Mouse (Mus musculus) naive thymus-derived CD4-positive, alpha-beta T cell, adult 2 months (primary cell): ENCODE data around the gene Gm20388.

Experiments used
- DNase-seq: peaks from one replicate; pipeline ENCODE4 v3.0.0-alpha.2; 2011; ENCODE audit warnings: low read depth

Gene Gm20388

DNA sequence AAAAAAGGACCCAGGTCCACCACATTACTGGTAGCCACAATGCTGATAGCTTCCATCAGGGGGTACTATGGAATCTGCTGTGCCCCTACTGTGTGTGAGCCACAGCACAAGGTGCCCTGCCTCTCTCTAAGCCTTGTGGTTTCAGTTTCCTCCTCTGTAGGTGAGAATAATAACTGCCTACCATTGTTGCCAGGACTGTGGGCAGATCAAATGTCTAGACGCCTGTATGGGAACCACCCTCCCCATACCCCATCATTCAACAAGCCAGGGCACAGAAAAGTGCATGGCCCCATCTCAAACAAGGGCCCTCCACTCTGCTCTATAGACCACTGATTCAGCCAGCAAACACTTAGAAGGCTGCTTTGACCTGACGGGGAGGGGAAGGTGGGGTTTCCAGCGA lies 486.1 kb downstream of the Gm20388 start:
- DNase-seq, result peak; percentile 47

DNA sequence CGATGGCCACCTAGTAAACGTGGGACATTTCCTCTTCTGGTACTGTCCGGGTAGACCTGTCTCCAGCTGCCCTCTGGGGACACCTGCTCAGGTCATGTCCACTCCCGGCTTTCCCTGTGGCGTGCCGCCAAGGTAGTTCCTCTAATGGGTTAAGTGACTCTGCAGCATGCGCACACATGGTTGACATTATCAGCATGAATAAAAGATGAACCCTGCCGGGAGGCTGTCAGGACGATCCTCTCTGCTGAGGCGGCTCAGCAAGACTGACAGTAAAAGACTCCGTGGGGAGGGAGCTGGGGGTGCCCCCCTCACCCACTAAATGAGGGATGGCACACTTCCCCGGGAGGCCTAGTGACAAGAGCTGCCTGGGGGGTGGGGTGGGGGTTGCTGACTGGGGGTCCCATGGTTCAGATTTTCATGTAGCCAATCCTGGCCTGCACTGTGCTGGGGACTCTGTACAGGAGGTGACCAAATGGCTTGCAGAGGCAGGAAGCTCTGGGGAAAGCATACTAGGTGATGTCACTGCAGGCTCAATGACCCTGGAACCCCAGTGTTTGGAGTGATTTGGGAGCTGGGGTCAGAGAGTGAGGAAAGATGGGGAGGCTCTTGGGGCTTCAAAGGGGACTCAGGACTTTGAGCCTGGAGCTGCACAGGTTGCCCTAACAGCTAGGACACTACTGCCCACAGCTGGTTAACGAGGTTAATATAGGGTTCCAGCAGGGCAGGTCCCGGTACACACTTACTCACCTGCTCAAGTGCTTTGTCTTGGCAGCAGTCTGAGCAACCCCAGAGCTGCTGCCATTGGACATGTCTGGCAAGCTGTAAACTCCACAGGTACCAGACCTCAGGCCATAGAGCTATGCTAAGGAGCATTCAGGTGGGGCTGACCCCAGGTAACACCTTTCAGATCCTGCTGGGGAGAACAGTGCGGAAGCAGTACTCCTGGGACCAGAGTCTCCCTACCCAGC lies 487.1 kb downstream of the Gm20388 start:
- DNase-seq, result no peak

- DNase-seq, result no peak
These were observed 488.7 kb downstream of the Gm20388 start for GRCm38 (mm10) chr8:120399212-120399934.

GRCm38 (mm10) chr8:120401216-120401615 lies 490.6 kb downstream of the Gm20388 start:
- DNase-seq, result no peak

DNA sequence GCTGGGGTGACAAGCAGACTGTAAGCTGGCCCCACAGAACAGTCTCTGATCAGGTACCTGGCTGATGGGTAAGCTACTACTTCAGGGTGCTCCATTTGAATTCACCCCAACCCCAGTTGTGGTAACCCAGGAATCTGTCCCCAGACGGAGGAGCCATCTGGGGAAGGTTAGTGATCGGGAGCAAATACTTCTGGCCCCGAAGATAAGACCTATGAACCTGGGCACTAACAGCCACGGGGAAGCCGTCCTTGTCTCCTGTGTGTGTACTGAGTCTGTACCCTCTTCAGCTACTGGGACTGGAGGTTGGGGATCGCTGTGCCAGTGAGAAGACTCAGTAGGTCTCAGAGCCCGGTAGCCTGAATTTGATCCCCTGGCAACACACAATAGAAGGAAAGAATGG lies 491.1 kb downstream of the Gm20388 start:
- no peak for DNase-seq

DNA sequence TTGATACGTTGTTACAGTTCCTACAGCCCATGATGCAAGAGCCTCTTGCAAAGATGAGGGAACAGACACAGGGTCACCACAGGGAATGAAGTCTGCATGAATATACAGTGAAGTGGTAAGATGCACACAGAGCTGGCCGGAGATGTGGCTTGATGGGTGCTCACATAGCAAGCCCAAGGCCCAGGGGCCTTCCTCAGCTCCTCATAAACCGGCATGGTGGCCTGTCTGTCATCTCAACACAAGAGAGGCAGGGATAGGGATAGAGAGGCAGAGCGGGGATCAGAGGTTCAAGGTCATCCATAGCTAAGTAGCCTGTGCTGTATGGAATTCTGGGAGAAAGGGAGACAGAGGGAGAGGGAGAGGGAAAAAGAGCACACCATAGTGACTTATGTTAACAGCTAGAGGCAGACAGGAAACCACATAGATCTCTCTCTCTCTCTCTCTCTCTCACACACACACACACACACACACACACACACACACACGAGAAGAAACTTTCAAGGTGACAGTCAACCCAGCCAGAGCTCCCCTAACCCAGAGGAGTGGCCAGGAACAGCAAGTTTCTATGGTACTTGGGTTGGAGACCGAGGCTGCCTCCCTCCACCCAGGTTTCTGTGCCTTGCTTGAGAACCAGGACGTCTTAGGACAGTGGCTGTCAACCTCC lies 493.1 kb downstream of the Gm20388 start:
- peak; percentile 65 for DNase-seq

DNA sequence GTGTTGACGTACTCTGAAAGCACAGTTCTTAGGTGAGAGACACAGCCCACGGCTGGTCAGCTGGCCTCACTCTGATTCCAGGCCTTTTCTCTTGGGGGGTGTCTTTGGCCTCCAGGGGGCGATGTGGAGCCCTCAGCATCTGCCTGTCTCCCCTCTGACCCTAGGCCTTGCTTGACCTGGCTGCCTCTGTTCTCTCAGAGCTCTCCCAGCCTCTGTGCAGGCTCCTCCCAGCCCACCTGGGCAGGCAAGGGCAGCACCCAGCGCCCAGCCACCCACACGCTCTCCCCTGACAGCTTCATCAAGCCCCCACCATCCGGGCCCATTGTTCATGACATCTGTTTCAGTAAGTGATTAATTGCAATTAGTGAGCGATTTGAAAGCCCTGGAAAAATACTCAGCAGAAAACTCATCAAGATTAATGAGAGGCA lies 494.0 kb downstream of the Gm20388 start:
- peak; percentile 47 for DNase-seq

GRCm38 (mm10) chr8:120406008-120406632 lies 495.5 kb downstream of the Gm20388 start:
- no peak for DNase-seq

GRCm38 (mm10) chr8:120407701-120408240 lies 497.1 kb downstream of the Gm20388 start:
- no peak for DNase-seq

DNA sequence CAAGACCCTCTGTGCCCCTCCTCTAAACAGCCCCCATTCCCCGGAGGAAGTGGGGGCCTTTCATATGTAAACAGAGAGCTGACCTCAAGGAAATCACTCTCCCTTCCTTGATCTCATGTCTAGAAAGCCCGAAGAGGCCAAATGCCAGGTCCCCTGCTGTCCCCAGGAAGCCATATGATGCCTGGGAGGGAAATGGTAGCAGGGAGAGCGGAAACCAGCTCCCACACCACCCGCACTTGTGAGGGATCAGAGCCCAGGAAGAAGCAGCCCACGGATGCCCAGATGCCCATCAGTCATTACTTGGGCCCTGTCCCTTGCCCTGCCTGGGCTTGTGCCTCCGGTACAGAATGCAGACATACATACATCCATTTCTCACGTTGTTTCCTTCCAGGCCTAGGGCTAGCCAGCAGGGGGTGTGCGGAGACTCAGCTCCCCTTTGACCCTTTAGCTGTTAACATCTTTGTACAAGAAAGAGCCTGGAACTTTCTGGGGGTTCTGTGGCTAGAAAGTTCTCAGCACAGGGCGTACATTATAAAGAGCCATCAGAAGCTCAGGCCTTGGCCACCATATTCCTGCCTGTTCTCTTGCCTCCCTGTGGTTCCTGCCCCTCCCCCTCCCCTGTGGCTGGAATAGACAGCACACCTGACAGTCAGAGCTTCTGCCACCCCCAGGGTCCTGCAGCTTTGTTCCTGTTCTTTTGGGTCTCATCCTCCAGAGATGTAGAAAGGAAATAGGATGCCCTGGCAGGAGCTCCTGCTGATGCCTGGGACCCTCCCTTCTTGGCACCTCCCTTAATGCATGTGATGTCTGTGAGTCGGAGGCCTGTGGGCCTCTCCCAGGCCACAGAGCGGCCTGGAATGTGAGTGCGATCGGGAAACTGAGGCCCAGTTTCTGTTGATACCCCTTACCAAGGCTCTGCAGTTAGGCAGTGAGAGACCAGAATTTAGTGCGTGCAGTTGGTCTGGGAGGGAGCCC lies 497.9 kb downstream of the Gm20388 start:
- no peak for DNase-seq

GRCm38 (mm10) chr8:120409371-120410013 lies 498.9 kb downstream of the Gm20388 start:
- DNase-seq, result no peak

GRCm38 (mm10) chr8:120411059-120411458 lies 500.4 kb downstream of the Gm20388 start:
- no peak for DNase-seq

DNA sequence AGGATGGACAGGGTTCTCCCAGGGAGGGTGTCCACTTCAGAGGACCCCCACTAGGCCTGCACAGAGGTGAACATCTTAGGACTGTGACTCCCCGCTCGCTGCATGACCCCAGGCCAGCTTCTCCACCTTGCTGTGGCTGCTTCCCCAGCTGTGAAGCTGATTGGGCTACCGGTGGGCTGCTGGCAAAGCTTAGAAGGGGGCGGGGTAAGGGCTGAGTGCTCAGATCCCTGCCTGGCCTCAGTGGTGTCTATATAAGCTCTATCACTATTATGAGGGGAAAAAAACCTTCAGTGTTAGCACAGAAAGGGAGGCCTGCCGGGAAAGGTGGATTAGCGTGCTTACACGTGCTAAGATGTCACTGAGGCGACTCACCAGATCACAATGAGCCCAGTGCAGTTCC lies 501.2 kb downstream of the Gm20388 start:
- DNase-seq, result no peak

GRCm38 (mm10) chr8:120412357-120412756 lies 501.7 kb downstream of the Gm20388 start:
- no peak for DNase-seq

GRCm38 (mm10) chr8:120412911-120413625 lies 502.4 kb downstream of the Gm20388 start:
- DNase-seq, result no peak

- no peak for DNase-seq
These were observed 503.0 kb downstream of the Gm20388 start for GRCm38 (mm10) chr8:120413626-120413988.

DNA sequence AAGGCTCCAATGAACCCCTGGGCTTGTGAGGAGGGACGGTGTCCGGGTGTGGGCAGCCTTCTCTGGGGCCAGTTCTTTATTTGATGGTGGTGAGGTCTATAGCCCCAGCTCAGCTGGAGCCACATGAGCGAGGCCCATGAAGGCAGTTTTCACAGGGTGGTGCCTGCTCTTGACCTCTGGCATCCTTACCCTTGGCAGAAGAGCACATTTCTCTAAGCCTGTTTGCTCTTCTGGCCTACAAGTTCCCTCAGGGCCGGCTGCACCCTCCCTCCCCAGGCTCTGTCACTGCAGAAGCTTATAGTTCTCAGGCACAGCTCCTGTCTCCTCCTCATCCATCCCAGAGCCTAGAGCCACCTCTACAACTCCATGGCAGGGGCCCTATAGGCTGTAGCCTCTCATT lies 503.6 kb downstream of the Gm20388 start:
- DNase-seq, result no peak

DNA sequence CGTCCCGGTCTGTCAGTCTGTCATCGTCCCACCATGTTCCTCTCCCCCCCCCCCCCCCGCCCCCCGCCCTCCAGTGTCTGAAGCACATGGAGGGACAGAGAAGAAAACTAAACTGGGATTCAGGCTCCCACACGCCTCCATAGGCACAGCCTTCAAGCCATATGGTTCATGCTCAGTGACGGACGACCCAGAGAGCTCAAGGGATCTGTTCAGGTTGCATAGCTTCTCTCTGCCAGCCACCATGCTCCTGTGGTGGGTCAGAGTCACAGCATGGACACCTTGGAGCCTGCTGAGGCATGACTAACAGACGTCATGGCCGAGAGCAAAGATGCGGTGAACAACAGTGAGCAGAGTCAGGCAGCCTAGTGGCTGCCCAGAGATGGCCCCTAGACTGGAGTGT lies 504.8 kb downstream of the Gm20388 start:
- no peak for DNase-seq

DNA sequence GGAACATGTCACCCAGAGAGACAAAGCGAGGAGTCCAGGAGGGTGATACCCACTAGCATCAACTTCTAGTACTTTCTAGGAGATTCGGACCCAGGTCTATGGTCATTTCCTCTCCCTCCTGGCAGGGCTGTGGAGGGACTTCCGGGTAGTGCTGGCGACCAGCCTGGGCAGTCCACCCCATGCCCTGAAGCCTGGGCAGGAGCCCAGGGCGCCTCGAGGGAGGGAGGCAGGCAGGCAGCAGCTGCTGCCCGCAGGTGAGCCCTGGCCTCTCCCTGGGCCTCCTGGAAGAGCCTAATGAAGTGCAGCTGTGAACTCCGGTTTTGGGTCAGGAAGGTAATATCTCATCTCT lies 505.5 kb downstream of the Gm20388 start:
- DNase-seq, result no peak
